Comparison of ENCODE assay signal across 8 mouse cellular contexts in genomic region chr3:130061281-130061680, GRCm38 (mm10). TPM values are rescaled to one million over a fixed set of nuclear protein-coding genes. Genes with fewer than 3 reads are reported as not detected.
DNase-seq lines count a peak whose midpoint lies in the region; ATAC-seq and TF ChIP-seq lines count a peak whose summit lies in the region.

TSS of gene Sec24b (minus strand) at chr3:130061553.

- WGBS in bone marrow, adult 2 months = 6% methylated on average over 12 of the region's 12 CpGs
- WGBS in forebrain, embryonic 12.5 days = 15% methylated on average over 12 of the region's 12 CpGs
- 5% methylated on average over 12 of the region's 12 CpGs for WGBS in large intestine, adult 2 months
- 5% methylated on average over 12 of the region's 12 CpGs for WGBS in lung, embryonic 16.5 days

- H3K4me3 ChIP-seq in bone marrow, adult 2 months (replicated peaks; ENCODE audit: control insufficient read depth, low read depth, low read length) = peak within 1 kb of the TSS; percentile 92
- peak within 1 kb of the TSS; percentile 97 for H3K4me3 ChIP-seq in forebrain, embryonic 12.5 days (replicated peaks)
- H3K4me3 ChIP-seq in lung, embryonic 16.5 days (ENCODE audit: low read length) = peak within 1 kb of the TSS; percentile 82

- no peaks in the 10 kb centered on the region; the same call in 1 of the 2 replicates for H3K27me3 ChIP-seq in forebrain, embryonic 12.5 days
- H3K27me3 ChIP-seq in lung, embryonic 16.5 days (ENCODE audit: control insufficient read depth, insufficient read depth, low read depth, low read length) = no peaks in the 10 kb centered on the region

- intact Hi-C loops in heart, postnatal 25 days (cut with DNase I) = loop anchor here (5.0 kb wide), 2 partner anchors 44 to 234 kb away; no protein-coding TSS in a partner anchor

- H3K36me3 ChIP-seq in forebrain, embryonic 12.5 days (replicated peaks) = no peaks in the 10 kb centered on the region
- H3K36me3 ChIP-seq in lung, embryonic 16.5 days (ENCODE audit: control insufficient read depth, insufficient read depth, low read length) = no peaks in the 10 kb centered on the region

- no peak for TF ChIP-seq POLR2A in bone marrow, adult 2 months (IDR thresholded peaks at IDR 0.05; ENCODE audit: borderline replicate concordance, control insufficient read depth, low read depth, low read length)

- DNase-seq in cerebellum, adult 11 months = peak; percentile 32
- no peak for DNase-seq in heart, postnatal 25 days (ENCODE audit: low spot score)
- DNase-seq in large intestine, adult 2 months (ENCODE audit: low read depth, low spot score) = no peak
- peak; percentile 39 to 40 for DNase-seq in right cerebral cortex, postnatal 10 days (ENCODE audit: low spot score in 2 of 2)

- peak within 1 kb of the TSS; percentile 71 for H3K4me2 ChIP-seq in forebrain, embryonic 12.5 days
- H3K4me2 ChIP-seq in lung, embryonic 16.5 days (ENCODE audit: low read depth, low read length) = peak within 1 kb of the TSS; percentile 77

- H3K9me3 ChIP-seq in forebrain, embryonic 12.5 days = no peaks in the 10 kb centered on the region
- no peaks in the 10 kb centered on the region for H3K9me3 ChIP-seq in lung, embryonic 16.5 days (ENCODE audit: control insufficient read depth, low read length)

- TF ChIP-seq CTCF in bone marrow, adult 2 months (IDR thresholded peaks at IDR 0.05; ENCODE audit: control insufficient read depth, insufficient read depth, low read length) = no peak

- H3K27ac ChIP-seq in bone marrow, adult 2 months (ENCODE audit: control insufficient read depth, insufficient read depth, low read depth, low read length, poor library complexity) = peak within 1 kb of the TSS; percentile 92
- H3K27ac ChIP-seq in forebrain, embryonic 12.5 days = peak within 1 kb of the TSS; percentile 94
- H3K27ac ChIP-seq in lung, embryonic 16.5 days (ENCODE audit: low read length) = peak within 1 kb of the TSS; percentile 97

- H3K9ac ChIP-seq in forebrain, embryonic 12.5 days = peak within 1 kb of the TSS; percentile 99
- H3K9ac ChIP-seq in lung, embryonic 16.5 days (ENCODE audit: low read length) = peak within 1 kb of the TSS; percentile 90

- peaks cover 2% of the 10 kb centered on the region for H3K4me1 ChIP-seq in bone marrow, adult 2 months (ENCODE audit: control insufficient read depth, insufficient read depth, low read length)
- peaks cover 33% of the 10 kb centered on the region for H3K4me1 ChIP-seq in forebrain, embryonic 12.5 days
- H3K4me1 ChIP-seq in lung, embryonic 16.5 days (replicated peaks; ENCODE audit: control insufficient read depth, insufficient read depth, low read length) = peaks cover 16% of the 10 kb centered on the region

- no peak for ATAC-seq in cerebellum, adult (ENCODE audit: insufficient number of reproducible peaks, low FRiP score, low TSS enrichment)
- ATAC-seq in forebrain, embryonic 12.5 days (ENCODE audit: low FRiP score) = 0 out of 2 replicates have a peak, but pooled peaks have one; percentile 5
- no peak for ATAC-seq in lung, embryonic 16.5 days (ENCODE audit: low read depth)

RNA-seq across cellular contexts. Expression of gene Sec24b, which starts in this region (rescaled TPM):
- 29.8 and 46.9 TPM in 2 replicates for polyA plus RNA-seq in bone marrow, adult 2 months (2011; ENCODE audit: insufficient read depth, insufficient read length, low replicate concordance, missing spikeins)
- 33.7 and 34.7 TPM in 2 replicates for polyA plus RNA-seq in forebrain, embryonic 12.5 days (2016; fragmentation: Nextera tagmentation; extraction: Ambion mirVana)
- total RNA-seq in heart, postnatal 25 days (2021) = 10 to 100 TPM; 31.9 to 33.2 TPM
- polyA plus RNA-seq in large intestine, adult 2 months (2012; rRNA removed) = 27.0 and 41.3 TPM in 2 replicates
- polyA plus RNA-seq in lung, embryonic 16.5 days (2015; fragmentation: Nextera tagmentation; extraction: Ambion mirVana) = 31.1 and 35.6 TPM in 2 replicates

Comparison
In these comparisons a context has a peak if more than half of its experiments do, and no peak if none do; other contexts are left out.
1. DNase-seq: peak in cerebellum, adult 11 months (single experiment) and right cerebral cortex, postnatal 10 days (2 of 2); none in heart, postnatal 25 days (single experiment) and large intestine, adult 2 months (single experiment).
2. Peak in every context shown above with its lines, with median percentiles within 50 percentile points of each other: H3K27ac ChIP-seq and H3K4me3 ChIP-seq.